Mouse (Mus musculus) mature B cell (primary cell): ENCODE data around the gene Plin4.
"Not testable (repeated sequence)": the region's sequence is repeated elsewhere in the genome, so short reads cannot be mapped to it uniquely, and the experiment has no call there.

ENCODE experiments used
- in situ Hi-C: fragments of 300-500 bp; cut with MboI; formaldehyde crosslinking; loops from 2 replicates; pipeline ENCODE4 v1.14.3; 2019

Plin4 gene

GRCm38 (mm10) chr17:56126175-56126574 lies 16.6 kb upstream of the Plin4 start:
- in situ Hi-C loops = no loop called here

GRCm38 (mm10) chr17:56125276-56125630 lies 15.7 kb upstream of the Plin4 start:
- in situ Hi-C loops = no loop called here

DNA sequence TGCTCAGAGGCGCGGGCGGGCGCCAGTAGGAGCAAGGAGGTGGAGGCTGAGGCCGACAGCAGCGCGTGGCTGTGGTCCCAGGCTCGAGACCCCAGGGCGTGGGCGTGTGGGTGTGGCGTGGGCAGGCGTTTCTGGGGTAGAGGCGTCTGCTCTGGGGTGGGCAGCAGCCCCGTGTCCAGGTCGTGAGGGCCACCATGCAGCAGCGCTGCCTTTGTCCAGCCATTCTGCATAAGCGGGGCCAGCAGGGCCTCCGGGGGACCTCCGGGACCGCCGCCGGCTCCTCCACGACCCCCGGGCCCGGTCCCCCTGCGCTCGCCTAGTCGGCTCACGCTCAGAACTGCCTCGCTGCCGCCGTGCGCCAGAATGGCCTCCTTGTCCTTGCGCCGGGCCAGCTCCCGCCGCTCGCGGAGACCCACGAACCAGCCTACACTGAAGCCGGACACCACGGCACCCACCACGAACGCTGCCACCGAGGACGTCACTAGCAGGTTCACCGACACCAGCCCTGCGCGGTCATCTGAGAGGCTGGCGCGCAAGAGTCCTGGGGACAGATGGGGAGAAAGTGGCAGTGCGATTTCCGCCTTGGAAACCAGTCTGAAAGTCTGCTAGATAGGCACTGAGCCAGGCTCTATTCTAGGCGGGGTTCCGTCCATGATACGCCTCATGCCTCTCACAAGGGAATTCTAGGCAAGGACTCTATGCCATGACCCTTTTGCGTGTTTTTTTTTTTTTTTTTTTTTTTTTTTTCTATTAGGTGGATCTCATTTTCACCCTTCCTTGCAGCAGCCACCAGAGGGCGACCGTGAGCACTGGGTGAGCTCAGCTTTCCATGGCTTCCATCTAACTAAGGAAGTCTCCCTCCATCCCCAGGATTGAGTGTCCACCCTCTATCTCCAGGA lies 15.0 kb upstream of the Plin4 start:
- in situ Hi-C loops = no loop called here

- in situ Hi-C loops = no loop called here
These were observed 14.2 kb upstream of the Plin4 start for GRCm38 (mm10) chr17:56123681-56124340.

DNA sequence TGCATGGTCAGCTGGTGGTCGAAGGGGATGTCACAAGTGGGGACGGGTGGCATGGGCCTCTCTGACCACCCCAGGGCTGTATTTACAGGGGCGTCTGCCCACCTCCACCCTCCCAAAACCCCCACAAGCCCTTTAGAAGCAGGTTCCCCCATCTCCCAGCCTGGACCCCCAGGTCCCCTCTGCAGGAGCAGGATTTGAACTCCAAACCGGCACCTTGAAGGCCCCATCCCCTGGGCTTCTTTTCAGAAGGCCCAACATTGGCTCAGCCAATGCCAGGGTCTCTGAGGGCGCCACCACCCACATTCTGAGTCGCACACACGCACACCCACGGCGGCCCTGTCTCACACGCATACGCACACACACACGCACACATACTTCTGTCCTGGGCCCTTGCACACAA lies 13.6 kb upstream of the Plin4 start:
- in situ Hi-C loops = no loop called here

DNA sequence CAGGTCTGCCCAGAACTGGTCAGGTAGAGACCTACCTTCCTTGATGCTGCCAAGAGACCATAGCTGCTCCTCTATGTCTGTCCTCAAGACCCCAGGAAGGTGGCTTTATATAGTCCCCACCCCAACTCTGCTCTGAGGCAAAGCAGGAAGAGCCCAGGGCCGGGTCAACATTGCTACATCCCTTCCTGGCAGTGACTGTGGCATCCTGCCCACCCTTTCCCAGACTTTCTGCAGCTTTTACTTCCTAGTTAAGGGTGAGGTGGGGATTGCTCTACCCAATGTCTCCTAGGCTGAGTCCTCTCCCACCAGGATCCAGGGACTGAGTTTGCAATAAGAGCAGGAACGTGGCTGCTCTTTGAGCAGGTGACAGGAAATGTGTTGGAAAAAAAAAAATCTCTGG lies 12.2 kb upstream of the Plin4 start, which contains the start of gene Lrg1:
TSS of gene Lrg1 (minus strand) at position 176 of the 400 bp plus-strand sequence.
- in situ Hi-C loops = no loop called here

DNA sequence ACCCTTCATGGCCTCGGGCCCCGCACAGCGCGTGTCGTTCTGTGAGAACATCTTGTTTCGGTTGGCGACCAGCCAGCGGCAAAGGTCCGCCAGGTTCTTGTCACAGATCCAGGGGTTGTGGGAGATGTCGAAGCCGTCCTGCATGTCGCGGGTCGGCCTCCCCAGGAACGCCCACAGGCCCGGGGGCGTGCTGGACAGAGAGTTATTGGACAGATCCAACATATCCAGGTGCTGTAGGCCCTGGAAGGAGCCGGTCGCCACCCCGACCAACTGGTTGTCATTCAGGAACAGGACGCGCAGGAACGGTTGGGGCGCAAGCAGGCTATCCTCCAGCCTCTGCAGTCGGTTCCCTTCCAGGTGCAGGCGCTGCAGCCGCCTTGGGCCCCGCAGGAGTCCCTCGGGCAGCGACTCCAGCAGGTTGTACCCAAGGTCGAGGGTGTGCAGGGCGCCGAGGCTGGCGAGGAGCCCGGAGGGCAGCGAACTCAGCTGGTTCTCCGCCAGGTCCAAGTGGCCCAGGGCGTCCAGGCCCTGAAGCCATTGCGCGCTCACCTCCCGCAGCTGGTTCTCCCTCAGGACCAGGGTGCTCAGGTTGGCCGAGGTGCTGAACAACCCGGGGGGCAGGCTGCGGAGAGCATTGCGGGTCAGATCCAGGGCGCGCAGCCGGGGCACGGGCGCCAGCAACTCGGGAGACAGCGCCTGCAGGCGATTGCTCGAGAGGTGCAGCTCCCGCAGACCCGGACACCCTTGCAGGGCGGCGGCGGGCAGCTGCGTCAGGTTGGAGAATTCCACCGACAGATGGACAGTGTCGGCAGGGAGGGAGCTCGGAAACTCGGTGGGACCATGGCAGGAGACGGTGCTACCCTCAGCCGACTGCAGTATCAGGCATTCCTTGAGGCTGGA lies 10.6 kb upstream of the Plin4 start:
- in situ Hi-C loops = no loop called here

DNA sequence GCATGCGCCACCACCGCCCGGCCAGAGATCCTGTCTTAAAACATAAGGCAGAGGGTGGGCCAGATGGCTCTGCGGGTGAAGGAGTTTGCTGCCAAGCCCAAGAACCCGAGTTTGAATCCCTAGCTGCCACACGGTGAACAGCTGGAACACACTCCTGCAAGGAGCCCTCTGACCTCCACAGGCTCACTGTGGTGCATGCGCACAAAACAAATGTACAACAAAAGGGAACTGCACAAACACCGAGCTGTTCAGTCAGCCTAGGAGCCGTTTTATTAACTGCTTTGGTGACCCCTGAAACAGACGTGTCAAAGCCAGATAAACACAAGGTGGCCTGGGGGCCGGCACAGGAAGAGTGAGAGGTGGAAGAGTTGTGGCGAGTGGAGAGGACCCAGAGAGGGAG lies 9.8 kb upstream of the Plin4 start:
- in situ Hi-C loops = no loop called here

DNA sequence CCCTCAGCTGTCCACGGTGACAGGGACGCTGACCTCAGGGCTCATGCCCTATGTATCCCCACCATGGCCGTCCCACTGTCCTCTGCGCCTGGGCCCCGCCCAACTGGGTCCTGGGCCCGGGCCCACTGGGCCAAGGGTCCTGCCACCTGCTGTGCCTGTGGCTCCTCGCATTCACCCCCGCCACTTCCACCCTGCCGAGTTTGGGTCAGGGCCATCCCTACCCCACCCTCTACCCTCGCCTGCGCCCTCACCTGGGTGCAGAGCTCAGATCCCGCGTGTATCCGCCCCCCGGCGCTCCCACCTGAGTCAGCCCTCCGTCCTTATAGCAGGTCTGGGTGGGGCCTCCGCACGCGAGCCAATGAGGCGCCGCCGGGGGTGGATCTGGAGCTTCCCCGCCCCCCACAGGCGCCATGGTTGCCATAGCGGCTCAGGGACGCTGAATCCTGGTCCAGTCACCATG lies 7.7 kb upstream of the Plin4 start, which contains the start of gene Plin5:
TSS of gene Plin5 (minus strand) at position 346 of the 460 bp plus-strand sequence.
- in situ Hi-C loops = no loop called here

DNA sequence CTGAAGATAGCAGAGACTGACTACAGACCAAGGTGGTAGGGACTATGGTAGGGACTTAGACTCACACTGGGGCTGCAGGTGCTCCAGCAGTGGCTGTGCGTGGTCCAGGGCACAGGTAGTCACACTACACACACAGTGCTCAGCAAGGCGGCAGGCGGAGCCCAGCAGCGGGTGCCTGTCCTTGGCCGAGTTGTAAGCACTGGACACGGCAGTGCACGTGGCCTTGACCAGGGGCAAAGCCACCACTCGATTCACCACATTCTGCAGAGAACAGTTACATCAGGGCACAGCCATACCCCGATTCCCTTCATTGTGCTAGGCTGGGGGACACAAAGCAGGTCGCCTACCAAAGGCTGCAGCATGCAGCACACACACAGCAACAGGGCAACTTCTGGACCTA lies 6.6 kb upstream of the Plin4 start:
- in situ Hi-C loops = no loop called here

DNA sequence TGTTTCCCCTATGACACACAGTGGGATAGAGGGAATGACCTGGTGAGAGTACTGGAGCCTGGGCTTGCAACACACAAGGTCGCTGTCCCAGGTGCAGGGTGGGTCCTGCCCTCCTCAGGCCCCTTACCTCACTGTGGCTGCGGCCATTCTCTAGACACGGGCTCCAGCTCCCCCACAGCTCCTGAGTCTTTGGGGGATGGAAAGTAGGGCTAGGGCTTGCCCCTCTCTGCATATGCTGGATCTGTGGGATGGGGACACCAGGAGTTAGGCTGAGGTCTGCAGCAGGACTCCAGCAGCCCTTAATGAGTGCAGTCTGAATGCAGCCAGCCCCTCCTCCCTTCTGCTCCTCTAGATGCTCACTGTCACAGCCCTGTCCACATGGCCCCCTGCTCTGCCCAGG lies 3.1 kb upstream of the Plin4 start:
- in situ Hi-C loops = no loop called here

DNA sequence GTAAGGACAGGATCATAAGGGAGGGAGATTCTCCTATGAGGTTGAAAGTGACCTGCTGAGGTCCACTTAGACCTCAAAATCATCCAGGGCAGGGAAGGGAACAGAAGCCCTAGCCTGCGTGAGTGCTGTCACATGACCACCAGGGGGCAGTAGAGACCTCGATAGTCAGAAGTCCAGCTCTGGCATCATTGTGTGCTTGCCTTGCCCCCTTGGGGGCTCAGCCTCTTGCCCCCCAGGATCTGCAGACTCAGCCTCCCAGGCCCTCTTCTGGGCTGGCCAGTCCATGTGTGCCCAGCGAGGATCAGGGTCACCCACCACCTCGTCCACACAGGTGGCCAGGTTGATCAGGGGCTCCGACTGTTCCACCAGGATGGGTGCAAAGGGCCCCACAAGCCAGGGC lies 2.3 kb upstream of the Plin4 start:
- in situ Hi-C loops = no loop called here

- in situ Hi-C loops = no loop called here
These were observed 1.4 kb upstream of the Plin4 start for GRCm38 (mm10) chr17:56111021-56111420.

GRCm38 (mm10) chr17:56110571-56110970 lies 968 bp upstream of the Plin4 start:
- in situ Hi-C loops = no loop called here

DNA sequence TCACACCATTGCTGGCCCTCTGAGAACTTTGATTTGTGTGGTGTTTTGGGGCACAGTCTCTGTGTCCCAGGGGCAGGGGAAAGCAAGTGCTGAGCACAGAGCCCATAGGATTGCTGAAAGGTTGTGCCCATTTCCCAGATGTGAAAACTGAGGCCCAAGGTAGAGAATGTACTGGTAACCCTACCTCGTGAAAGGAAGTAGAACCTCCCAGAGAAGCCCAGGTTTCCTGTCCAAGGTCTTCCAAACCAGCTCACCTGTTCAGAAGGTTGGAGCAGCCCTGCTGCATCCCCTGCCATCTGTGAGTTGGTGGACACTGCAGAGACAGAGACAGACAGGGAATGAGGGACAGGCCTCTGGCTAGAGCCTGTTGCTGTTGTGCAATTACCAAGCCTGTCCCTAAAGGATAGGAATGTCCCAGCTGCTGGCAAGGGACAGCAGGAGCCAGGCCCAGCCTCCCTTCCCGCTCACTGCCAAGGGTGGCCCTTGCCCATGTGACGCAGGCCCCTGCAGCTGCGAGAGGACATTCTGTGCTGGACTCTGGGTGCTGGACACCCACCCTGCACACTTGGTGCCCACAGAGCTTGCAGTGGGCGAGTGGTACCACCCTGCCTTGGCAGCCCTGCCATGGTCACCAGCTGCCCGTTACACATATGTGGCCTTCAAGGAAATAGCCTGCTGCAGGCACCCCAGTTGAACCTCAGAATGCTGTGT lies 1.1 kb downstream of the Plin4 start:
- in situ Hi-C loops = no loop called here

- in situ Hi-C loops = no loop called here
These were observed 1.9 kb downstream of the Plin4 start for GRCm38 (mm10) chr17:56107736-56108135.

DNA sequence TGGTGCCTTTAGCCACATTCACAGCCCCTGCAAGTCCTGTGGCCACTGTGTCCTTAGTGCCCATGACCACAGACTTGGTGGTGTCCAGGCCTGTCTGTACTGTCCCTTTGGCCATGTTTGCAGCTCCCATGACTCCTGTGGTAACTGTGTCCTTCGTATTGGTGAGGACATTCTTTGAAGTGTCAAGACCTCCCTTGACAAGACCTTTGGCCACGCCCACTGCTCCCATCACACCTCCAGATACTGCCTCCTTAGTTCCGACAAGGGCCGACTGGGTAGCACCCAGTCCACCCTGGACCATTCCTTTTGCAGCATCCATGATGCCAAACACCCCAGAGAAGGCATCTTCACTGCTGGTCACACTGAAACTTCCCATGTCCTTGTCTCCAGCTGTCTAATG lies 2.6 kb downstream of the Plin4 start:
- in situ Hi-C loops = no loop called here

DNA sequence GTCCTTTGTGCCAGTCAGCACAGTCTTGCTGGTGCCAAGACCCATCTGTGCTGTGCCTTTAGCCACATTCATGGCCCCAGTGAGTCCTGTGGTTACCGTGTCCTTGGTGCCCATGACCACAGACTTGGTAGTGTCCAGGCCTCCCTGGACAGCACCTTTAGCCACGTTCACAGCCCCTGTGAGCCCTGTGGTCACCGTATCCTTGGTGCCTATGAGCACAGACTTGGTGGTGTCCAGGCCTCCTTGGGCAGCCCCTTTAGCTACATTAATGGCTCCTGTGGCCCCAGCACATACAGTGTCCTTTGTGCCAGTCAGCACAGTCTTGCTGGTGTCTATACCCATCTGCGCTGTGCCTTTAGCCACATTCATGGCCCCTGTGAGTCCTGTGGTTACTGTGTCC lies 3.2 kb downstream of the Plin4 start:
- in situ Hi-C loops = not testable (repeated sequence)

DNA sequence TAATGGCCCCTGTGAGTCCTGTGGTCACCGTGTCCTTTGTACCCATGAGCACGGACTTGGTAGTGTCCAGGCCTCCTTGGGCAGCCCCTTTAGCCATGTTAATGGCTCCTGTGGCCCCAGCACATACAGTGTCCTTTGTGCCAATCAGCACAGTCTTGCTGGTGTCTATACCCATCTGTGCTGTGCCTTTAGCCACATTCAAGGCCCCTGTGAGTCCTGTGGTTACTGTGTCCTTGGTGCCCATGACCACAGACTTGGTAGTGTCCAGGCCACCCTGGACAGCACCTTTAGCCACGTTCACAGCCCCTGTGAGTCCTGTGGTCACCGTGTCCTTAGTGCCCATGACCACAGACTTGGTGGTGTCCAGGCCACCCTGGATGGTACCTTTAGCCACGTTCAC lies 4.8 kb downstream of the Plin4 start:
- in situ Hi-C loops = not testable (repeated sequence)

- in situ Hi-C loops = no loop called here
These were observed 5.9 kb downstream of the Plin4 start for GRCm38 (mm10) chr17:56103465-56104285.

- in situ Hi-C loops = no loop called here
These were observed 6.7 kb downstream of the Plin4 start for GRCm38 (mm10) chr17:56102927-56103326.
